Mouse (Mus musculus) ovary, adult 2 months (tissue): ENCODE data around the gene Bdnf. TPM values are rescaled to one million over a fixed set of nuclear protein-coding genes. Genes with fewer than 3 reads are reported as not detected.

ENCODE experiments used
- polyA plus RNA-seq: library from polyadenylated mRNA; depleted of rRNA; stranded (reverse); fragments of >200 nt; gene quantifications from 2 replicates; pipeline ENCODE4 v1.2.3, GENCODE M21; 2012; rRNA removed

Bdnf gene
- 0.53 and 0.87 TPM in 2 replicates for polyA plus RNA-seq

GRCm38 (mm10) chr2:109674532-109674931 lies at the start of gene Bdnf:
Bdnf (plus strand) TSS chr2:109674700.

Other genes starting within 250 kb of the Bdnf start
- gene Lin7c, start 216.2 kb downstream of the Bdnf start, polyA plus RNA-seq, result 4.8 and 4.9 TPM in 2 replicates
- 37.6 and 55.6 TPM in 2 replicates for gene Lgr4, start 242.9 kb downstream of the Bdnf start, polyA plus RNA-seq